Mouse (Mus musculus): ENCODE data around the gene Ltn1. TPM values are rescaled to one million over a fixed set of nuclear protein-coding genes. Genes with fewer than 3 reads are reported as not detected.

The Ltn1 gene
- polyA plus RNA-seq, 1 experiment from 2014 or later = 37.3 TPM

DNA sequence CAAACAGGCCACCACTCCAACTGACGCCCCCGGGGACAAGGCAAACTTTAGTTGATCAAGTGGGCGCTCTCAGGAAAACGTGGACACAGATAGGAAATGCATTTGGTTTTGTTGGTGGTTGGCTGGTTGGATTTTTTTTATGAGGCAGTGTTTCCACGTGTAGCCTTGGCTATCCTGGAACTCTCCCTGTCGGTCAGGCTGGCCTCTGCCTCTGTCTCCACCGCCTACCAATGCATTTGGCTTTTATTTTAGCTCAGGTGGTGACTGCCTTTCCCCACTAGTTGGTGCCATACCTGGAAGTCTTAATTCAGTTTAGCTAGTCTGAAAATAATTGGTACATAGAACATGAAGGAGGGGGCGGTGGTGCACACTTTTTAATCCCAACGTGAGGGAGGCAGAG lies 8.7 kb upstream of the Ltn1 start:
- Histone ChIP-seq H3K9ac (replicated peaks) (peak overlapping the region; percentile 83; the same call in 1 of the 2 replicates), H3K4me3 (replicated peaks) (peak overlapping the region; percentile 79), H3K36me3 (0 out of 2 replicates have a peak, but pooled peaks cover 5% of the 10 kb centered on the region), H3K27ac (no peak overlapping the region), H3K27me3 (no peaks in the 10 kb centered on the region), H3K4me1 (replicated peaks) (peaks cover 10% of the 10 kb centered on the region), H3K4me2 (peak overlapping the region; percentile 86), H3K9me3 (no peaks in the 10 kb centered on the region)
- ATAC-seq (ENCODE audit: insufficient number of reproducible peaks, insufficient read depth, low FRiP score, low TSS enrichment, low read depth) = no peak
- WGBS = 25% methylated on average over 9 of the region's 9 CpGs

DNA sequence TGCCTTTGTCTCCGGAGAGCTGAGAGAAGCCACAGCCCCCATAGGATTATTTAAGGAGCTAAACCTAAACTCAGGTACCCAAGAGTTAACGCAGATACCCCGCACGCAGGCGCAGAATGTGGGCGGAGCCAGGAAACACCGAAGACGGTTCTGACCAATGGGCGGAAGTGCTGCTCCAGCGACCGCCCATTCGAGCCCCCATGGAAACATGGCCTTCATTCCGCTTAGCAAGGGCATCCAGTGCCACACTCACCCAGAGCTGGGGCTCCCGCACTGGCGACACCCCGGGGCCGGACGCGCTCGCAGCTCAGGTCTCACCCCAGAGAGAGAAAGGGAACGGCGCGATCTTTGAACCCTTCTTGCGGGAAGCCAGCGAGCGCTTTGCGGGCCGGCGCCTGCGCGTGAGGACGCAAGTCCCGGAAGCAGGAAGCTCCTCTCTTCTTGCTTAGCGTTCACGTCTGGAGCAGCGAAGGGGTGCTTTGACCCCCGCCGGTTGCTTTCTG lies 7.8 kb upstream of the Ltn1 start, which contains the start of gene Rwdd2b:
TSS of gene Rwdd2b (minus strand) at position 390 of the 503 bp plus-strand sequence.
- no peaks in the 10 kb centered on the region for H3K9me3 ChIP-seq
- H3K27ac ChIP-seq = peak within 1 kb of the TSS; percentile 89
- H3K4me1 ChIP-seq (replicated peaks) = peaks cover 10% of the 10 kb centered on the region
- H3K4me3 ChIP-seq (replicated peaks) = peak within 1 kb of the TSS; percentile 79
- 0 out of 2 replicates have a peak, but pooled peaks cover 7% of the 10 kb centered on the region for H3K36me3 ChIP-seq
- peak within 1 kb of the TSS; percentile 83 for H3K9ac ChIP-seq (replicated peaks)
- WGBS = under 1% methylated on average over 38 of the region's 38 CpGs
- ATAC-seq (ENCODE audit: insufficient number of reproducible peaks, insufficient read depth, low FRiP score, low TSS enrichment, low read depth) = peak; percentile 90
- peak within 1 kb of the TSS; percentile 86 for H3K4me2 ChIP-seq
- H3K27me3 ChIP-seq = no peaks in the 10 kb centered on the region

DNA sequence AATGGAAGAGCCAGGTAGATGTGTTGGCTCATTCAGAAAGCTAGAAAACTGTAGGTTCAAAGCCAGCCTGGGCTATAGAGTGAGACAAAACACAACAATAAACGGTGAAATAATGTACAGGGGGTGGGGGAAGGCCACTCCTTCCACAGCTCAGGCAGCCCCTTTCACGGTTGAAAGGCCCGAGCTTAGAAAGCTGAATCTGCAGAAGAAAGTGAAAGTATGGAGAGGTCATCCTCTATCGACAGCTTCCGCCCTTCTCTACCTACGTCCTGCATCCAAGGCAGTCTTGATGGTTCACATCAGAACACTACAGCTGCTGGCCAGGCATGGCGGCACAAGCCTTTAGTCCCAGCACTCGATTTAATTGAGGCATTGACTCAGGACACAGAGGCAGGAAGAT lies 6.3 kb upstream of the Ltn1 start:
- Histone ChIP-seq H3K4me1 (replicated peaks) (peaks cover 10% of the 10 kb centered on the region), H3K4me2 (no peak overlapping the region), H3K4me3 (replicated peaks) (no peak overlapping the region), H3K9ac (replicated peaks) (no peak overlapping the region), H3K27ac (no peak overlapping the region), H3K36me3 (0 out of 2 replicates have a peak, but pooled peaks cover 7% of the 10 kb centered on the region), H3K9me3 (no peaks in the 10 kb centered on the region), H3K27me3 (no peaks in the 10 kb centered on the region)
- no peak for ATAC-seq (ENCODE audit: insufficient number of reproducible peaks, insufficient read depth, low FRiP score, low TSS enrichment, low read depth)
- 91% methylated on average over 8 of the region's 8 CpGs for WGBS

DNA sequence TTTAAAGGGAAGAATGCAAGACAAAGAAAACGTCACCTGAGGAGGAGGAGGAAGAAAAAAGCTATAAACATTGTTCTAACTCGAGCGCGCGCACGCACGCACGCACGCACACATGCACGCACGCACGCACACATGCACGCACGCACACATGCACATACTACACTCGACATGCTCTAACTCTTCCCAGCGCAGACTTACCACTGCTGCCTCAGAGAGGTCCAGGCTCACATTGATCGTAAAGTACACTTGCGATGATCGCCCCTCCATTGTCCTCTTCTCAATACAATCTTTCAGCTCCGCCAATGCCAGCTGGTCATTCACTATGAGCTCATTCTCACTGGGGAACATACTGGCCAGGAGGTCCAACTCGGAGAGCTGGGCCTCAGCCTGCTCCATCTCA lies 4.7 kb upstream of the Ltn1 start:
- H3K27ac ChIP-seq = no peak overlapping the region
- peaks cover 10% of the 10 kb centered on the region for H3K4me1 ChIP-seq (replicated peaks)
- H3K27me3 ChIP-seq = no peaks in the 10 kb centered on the region
- 0 out of 2 replicates have a peak, but pooled peaks cover 7% of the 10 kb centered on the region for H3K36me3 ChIP-seq
- no peaks in the 10 kb centered on the region for H3K9me3 ChIP-seq
- ATAC-seq (ENCODE audit: insufficient number of reproducible peaks, insufficient read depth, low FRiP score, low TSS enrichment, low read depth) = no peak
- H3K9ac ChIP-seq (replicated peaks) = no peak overlapping the region
- H3K4me3 ChIP-seq (replicated peaks) = no peak overlapping the region
- 94% methylated on average over 21 of the region's 21 CpGs for WGBS
- no peak overlapping the region for H3K4me2 ChIP-seq

DNA sequence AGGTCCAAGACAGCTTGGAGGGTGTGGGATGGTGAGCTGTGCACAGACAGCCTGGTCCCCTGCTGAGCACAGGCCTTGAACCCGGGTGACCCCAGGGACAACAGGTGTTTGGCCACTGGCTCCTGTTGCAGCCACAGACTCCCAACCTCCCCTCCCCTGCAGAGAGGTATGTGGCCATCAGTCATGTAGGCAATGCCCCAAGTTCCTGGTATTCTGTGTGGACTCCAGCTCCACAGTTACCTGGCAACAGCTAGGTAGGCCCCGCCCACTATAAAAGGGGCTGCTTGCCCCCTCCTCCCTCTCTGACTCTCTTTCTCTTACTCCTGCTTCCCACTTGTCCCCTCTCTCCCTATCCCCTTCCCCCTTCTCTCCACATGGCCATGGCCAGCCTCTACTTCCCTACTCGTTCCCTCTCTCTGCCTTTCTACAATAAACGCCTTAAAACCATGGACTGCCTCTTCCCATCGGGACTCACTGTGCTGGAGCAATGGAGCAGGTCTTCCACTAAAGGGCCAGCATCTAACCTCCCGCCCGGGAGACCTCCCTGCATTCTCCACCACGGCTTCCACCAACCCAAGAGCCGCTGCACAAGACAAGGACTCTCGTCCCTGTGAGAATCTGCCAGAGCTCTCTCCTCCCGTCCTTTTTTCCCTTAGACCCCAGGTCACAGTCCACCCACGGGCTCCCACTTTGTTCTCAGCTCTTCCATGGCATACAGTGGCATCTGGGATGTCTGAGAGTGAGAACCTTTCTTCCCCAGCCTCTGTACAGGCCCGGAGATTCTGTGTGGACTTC lies 3.2 kb upstream of the Ltn1 start:
- Histone ChIP-seq H3K36me3 (0 out of 2 replicates have a peak, but pooled peaks cover 7% of the 10 kb centered on the region), H3K4me3 (replicated peaks) (no peak overlapping the region), H3K4me2 (no peak overlapping the region), H3K9me3 (no peaks in the 10 kb centered on the region), H3K27ac (no peak overlapping the region), H3K27me3 (no peaks in the 10 kb centered on the region), H3K9ac (replicated peaks) (no peak overlapping the region), H3K4me1 (replicated peaks) (peaks cover 6% of the 10 kb centered on the region; the same call in 1 of the 2 replicates)
- 87% methylated on average over 13 of the region's 13 CpGs for WGBS
- no peak for ATAC-seq (ENCODE audit: insufficient number of reproducible peaks, insufficient read depth, low FRiP score, low TSS enrichment, low read depth)

DNA sequence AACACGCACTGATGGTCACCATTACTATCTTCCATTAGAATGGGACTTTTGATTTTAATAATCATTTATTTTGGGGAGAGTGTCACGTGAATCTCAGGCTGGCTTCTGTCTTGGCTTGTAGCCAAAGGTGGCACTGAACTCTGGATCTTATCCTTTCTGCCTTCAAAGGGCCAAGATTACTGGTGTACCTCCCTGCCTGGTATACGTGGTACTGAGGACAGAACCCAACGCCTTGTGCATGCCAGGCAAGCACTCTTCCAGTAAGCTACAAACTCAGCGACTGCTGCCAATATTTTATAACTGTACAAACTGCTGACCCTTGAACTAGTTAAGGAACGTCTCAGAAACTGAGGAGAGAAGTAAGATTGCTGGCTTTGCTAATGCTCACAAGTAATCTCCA lies 2.5 kb upstream of the Ltn1 start:
- H3K4me2 ChIP-seq = no peak overlapping the region
- no peak overlapping the region for H3K27ac ChIP-seq
- H3K4me3 ChIP-seq (replicated peaks) = no peak overlapping the region
- 0 out of 2 replicates have a peak, but pooled peaks cover 7% of the 10 kb centered on the region for H3K36me3 ChIP-seq
- peaks cover 6% of the 10 kb centered on the region; the same call in 1 of the 2 replicates for H3K4me1 ChIP-seq (replicated peaks)
- H3K9ac ChIP-seq (replicated peaks) = no peak overlapping the region
- H3K9me3 ChIP-seq = no peaks in the 10 kb centered on the region
- no peaks in the 10 kb centered on the region for H3K27me3 ChIP-seq
- no peak for ATAC-seq (ENCODE audit: insufficient number of reproducible peaks, insufficient read depth, low FRiP score, low TSS enrichment, low read depth)
- 88% methylated on average over 6 of the region's 6 CpGs for WGBS

DNA sequence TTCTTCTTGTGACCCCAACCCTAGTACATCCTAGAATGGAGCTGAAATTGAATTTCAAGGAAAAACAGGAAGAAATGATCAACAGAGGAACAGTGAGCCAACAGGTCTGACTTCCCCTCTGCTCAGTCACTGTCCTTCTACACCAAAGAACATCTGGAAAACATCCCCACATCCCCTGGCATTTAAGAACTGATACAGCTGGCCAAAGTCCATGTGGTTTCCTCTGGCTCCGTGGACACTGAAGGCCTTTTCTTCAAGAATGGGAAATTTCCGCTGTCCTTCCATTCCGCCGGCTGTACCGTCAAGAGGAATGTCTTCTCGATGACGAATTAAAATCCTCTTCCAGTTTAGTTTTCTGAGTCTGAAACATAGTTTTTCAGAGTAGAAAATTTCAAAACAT lies 1.9 kb upstream of the Ltn1 start:
- H3K4me3 ChIP-seq (replicated peaks) = no peak overlapping the region
- no peak overlapping the region for H3K4me2 ChIP-seq
- H3K27ac ChIP-seq = no peak overlapping the region
- no peak overlapping the region for H3K9ac ChIP-seq (replicated peaks)
- no peak for ATAC-seq (ENCODE audit: insufficient number of reproducible peaks, insufficient read depth, low FRiP score, low TSS enrichment, low read depth)
- H3K27me3 ChIP-seq = no peaks in the 10 kb centered on the region
- 90% methylated on average over 7 of the region's 7 CpGs for WGBS
- no peaks in the 10 kb centered on the region for H3K9me3 ChIP-seq
- H3K4me1 ChIP-seq (replicated peaks) = peaks cover 6% of the 10 kb centered on the region; the same call in 1 of the 2 replicates
- H3K36me3 ChIP-seq = 0 out of 2 replicates have a peak, but pooled peaks cover 7% of the 10 kb centered on the region

DNA sequence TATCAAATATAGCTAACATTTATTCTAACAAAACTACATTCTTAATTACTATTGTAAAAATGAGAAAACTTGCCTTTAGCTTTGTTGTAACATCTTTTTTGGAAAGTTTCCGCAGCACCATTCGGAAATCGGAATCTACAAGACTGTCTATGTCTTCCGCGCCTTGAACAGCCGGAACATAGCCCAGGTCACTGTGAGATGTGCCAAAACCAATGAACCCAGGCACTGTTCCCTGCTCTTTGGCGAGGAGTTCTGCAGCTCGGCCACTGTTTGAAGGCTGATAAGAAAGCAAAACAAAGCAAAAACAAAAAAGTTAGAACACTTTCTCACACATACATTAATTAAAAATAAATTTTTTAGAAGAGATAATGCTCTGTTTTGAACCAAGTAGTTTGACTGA lies 4.9 kb downstream of the Ltn1 start:
- Histone ChIP-seq H3K9me3 (no peaks in the 10 kb centered on the region), H3K4me3 (replicated peaks) (no peak overlapping the region), H3K4me2 (no peak overlapping the region), H3K9ac (replicated peaks) (no peak overlapping the region), H3K36me3 (peaks cover 45% of the 10 kb centered on the region), H3K27me3 (no peaks in the 10 kb centered on the region), H3K27ac (no peak overlapping the region), H3K4me1 (replicated peaks) (peaks cover 6% of the 10 kb centered on the region; the same call in 1 of the 2 replicates)
- WGBS = 95% methylated on average over 8 of the region's 8 CpGs
- ATAC-seq (ENCODE audit: insufficient number of reproducible peaks, insufficient read depth, low FRiP score, low TSS enrichment, low read depth) = no peak

DNA sequence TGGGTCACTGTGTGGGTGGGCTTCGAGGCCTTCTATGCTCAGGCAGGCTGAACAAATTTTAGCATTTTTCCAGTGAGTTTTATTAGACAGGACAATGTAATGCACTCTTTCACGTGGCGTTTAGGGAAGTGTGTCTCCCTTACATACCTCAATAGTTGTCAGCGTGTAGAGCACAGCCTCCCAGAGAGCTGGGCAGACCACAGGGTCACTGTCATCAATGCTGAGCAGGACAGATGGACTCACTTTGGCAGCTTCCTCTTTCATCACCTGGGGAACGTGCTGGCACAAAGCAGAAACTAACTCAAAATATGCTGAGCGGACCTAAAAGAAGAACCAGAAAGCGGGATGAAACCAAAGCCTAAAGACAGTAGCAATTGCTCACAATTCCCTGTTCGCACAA lies 11.8 kb downstream of the Ltn1 start:
- ATAC-seq (ENCODE audit: insufficient number of reproducible peaks, insufficient read depth, low FRiP score, low TSS enrichment, low read depth) = no peak
- Histone ChIP-seq H3K4me1 (replicated peaks) (no peaks in the 10 kb centered on the region), H3K27ac (no peak overlapping the region), H3K4me3 (replicated peaks) (no peak overlapping the region), H3K36me3 (peaks cover 96% of the 10 kb centered on the region), H3K4me2 (no peak overlapping the region), H3K9me3 (peaks cover 14% of the 10 kb centered on the region), H3K27me3 (no peaks in the 10 kb centered on the region), H3K9ac (replicated peaks) (no peak overlapping the region)
- 93% methylated on average over 8 of the region's 8 CpGs for WGBS

DNA sequence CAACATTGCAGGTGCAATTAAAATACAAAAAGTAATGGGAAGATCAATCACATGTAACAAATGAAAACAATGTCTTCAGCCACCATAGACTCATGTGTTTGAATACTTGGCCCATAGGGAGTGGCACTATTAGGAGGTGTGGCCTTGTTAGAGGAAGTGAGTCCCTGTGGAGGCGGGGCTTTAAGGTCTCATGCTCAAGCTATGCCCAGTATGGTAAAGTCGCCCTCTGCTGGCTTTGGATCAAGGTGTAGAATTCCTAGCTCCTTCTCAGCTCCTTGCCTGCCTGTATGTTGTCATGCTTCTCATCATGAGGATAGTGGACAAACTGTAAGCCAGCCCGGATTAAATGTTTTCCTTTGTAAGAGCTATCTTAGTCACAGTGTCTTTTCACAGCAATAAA lies 27.4 kb downstream of the Ltn1 start:
- Histone ChIP-seq H3K27me3 (no peaks in the 10 kb centered on the region), H3K9me3 (no peaks in the 10 kb centered on the region), H3K4me2 (no peak overlapping the region), H3K4me3 (replicated peaks) (no peak overlapping the region), H3K27ac (no peak overlapping the region), H3K4me1 (replicated peaks) (no peaks in the 10 kb centered on the region), H3K9ac (replicated peaks) (no peak overlapping the region), H3K36me3 (peaks cover 86% of the 10 kb centered on the region)
- 91% methylated on average over 3 of the region's 3 CpGs for WGBS
- no peak for ATAC-seq (ENCODE audit: insufficient number of reproducible peaks, insufficient read depth, low FRiP score, low TSS enrichment, low read depth)

DNA sequence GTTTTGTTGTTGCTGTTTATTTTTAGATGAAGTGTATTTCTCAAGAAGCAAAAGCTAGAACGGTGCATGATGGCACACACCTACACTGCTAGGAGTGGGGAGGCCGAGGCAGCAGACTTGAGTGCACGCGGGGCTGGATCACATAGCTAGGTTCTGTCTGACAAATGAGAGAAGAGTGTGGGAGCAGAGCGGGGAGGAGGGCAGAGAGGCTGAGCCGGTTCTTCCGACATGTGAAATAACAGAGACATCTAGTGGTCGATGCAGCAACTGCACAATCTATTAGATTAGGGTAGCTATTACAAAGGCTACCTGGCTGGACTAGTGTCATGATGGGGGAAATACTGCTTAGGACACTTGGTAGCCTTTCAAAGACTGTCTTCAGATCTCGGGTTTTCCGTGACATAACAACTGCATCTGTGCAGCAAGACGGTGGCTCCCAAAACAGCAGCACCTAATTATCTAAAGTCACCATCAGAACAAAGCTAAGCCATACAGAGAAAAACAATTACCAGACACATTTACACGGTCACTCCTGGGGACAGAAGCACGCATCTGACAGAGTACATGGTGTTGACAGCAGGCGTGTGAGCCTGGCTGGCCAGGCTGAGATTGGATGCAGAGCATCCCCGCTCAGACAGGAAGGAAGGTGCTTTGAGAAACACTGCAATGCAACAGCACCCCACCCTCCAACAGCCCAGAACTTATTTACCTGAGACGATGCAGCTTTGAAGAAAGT lies 38.4 kb downstream of the Ltn1 start:
- H3K9me3 ChIP-seq = no peaks in the 10 kb centered on the region
- H3K4me2 ChIP-seq = no peak overlapping the region
- peaks cover 69% of the 10 kb centered on the region for H3K36me3 ChIP-seq
- ATAC-seq (ENCODE audit: insufficient number of reproducible peaks, insufficient read depth, low FRiP score, low TSS enrichment, low read depth) = peak; percentile 75; the same call in 1 of the 2 replicates
- no peaks in the 10 kb centered on the region for H3K27me3 ChIP-seq
- no peaks in the 10 kb centered on the region for H3K4me1 ChIP-seq (replicated peaks)
- no peak overlapping the region for H3K4me3 ChIP-seq (replicated peaks)
- H3K9ac ChIP-seq (replicated peaks) = no peak overlapping the region
- 54% methylated on average over 16 of the region's 16 CpGs for WGBS
- no peak overlapping the region for H3K27ac ChIP-seq

Measured in limb, embryonic 12.5 days (tissue).